Mouse (Mus musculus) left cerebral cortex, adult 2 months (tissue): Measurements from ENCODE around the gene Gnaz. TPM values are rescaled to one million over a fixed set of nuclear protein-coding genes. Genes with fewer than 3 reads are reported as not detected.

Experiments used
- DNase-seq, 2 experiments: peaks; one replicate each; pipeline ENCODE4 v3.0.0; 2021 to 2022; ENCODE audit warnings: low spot score in 2 of 2, mixed read lengths in 1 of 2; ENCODE audit errors: extremely low spot score in 1 of 2
- H3K27ac ChIP-seq: fragments of 200-600 bp; 2 replicates; pipeline ENCODE4 v1.8.1; 2022
- H3K4me3 ChIP-seq: fragments of 200-600 bp; 2 replicates; pipeline ENCODE4 v1.8.1; 2022
- CTCF ChIP-seq: fragments of 200-600 bp; IDR thresholded peaks from 2 replicates; pipeline ENCODE4 v1.8.1; 2022; ENCODE audit warnings: antibody characterized with exemption, mild to moderate bottlenecking, moderate library complexity
- intact Hi-C: fragments of 180-260 bp; cut with DNase I; formaldehyde crosslinking; loops from one replicate; pipeline ENCODE4 v1.15.1; 2025
- long read RNA-seq, 2 experiments: library from polyadenylated mRNA; stranded (forward); transcript quantifications; one replicate each; pipeline ENCODE4 v2.0.0; 2021; ENCODE audit warnings: borderline mapping rate in 2 of 2
- total RNA-seq, 2 experiments: library from RNA; stranded (reverse); gene quantifications; 2 replicates each; pipeline ENCODE4 v1.2.3; 2021

Gene Gnaz
- total RNA-seq = 100 to 1,000 TPM; 114 to 124 TPM
- long read RNA-seq, experiment 1, transcript Gnaz-201 (4 exons, 3,519 nt) = major isoform, 55 of 147 reads
- long read RNA-seq, experiment 1, transcript Gnaz-202 (2 exons, 3,331 nt) = minor isoform, 12 of 147 reads
- long read RNA-seq, experiment 1, partial matches to known transcripts = 5 of 147 reads
- long read RNA-seq, experiment 1, other reads (novel, unspliced or antisense) = 75 of 147 reads
- long read RNA-seq, experiment 2, transcript Gnaz-202 (2 exons, 3,331 nt) = minor isoform, 14 of 118 reads
- long read RNA-seq, experiment 2, transcript Gnaz-201 (4 exons, 3,519 nt) = major isoform, 40 of 118 reads
- long read RNA-seq, experiment 2, partial matches to known transcripts = 0 of 118 reads
- long read RNA-seq, experiment 2, other reads (novel, unspliced or antisense) = 64 of 118 reads

- peak within 1 kb of the TSS; percentile 73 for H3K4me3 ChIP-seq
- peak; percentile 99 for DNase-seq
- intact Hi-C loops = loop anchor here (2.0 to 5.0 kb wide), 2 partner anchors 14 to 40 kb away; no protein-coding TSS in a partner anchor
- TF ChIP-seq CTCF = peak; percentile 71
- peak within 1 kb of the TSS; percentile 88 for H3K27ac ChIP-seq
Measured at GRCm38 (mm10) chr10:74966850-74967451, at the start of gene Gnaz. Gene Gnaz, plus strand, starts transcription at chr10:74967177.

- H3K27ac ChIP-seq = no peak overlapping the region
- no peak for TF ChIP-seq CTCF
- no peak overlapping the region for H3K4me3 ChIP-seq
- intact Hi-C loops = no loop called here
- no peak for DNase-seq
Measured at GRCm38 (mm10) chr10:74919277-74919676, 47.7 kb upstream of the Gnaz start.

- H3K4me3 ChIP-seq = no peak overlapping the region
- peak; percentile 51 to 76 for DNase-seq
- intact Hi-C loops = loop anchor here (5.0 kb wide), 1 partner anchor 231 kb away; no protein-coding TSS in a partner anchor
- no peak overlapping the region for H3K27ac ChIP-seq
- peak; percentile 83 for TF ChIP-seq CTCF
Measured at GRCm38 (mm10) chr10:74920853-74921567, 46.0 kb upstream of the Gnaz start.

- no peak for DNase-seq
- no peak overlapping the region for H3K27ac ChIP-seq
- TF ChIP-seq CTCF = no peak
- intact Hi-C loops = loop anchor here (5.0 kb wide), 1 partner anchor 231 kb away; no protein-coding TSS in a partner anchor
- no peak overlapping the region for H3K4me3 ChIP-seq
Measured at GRCm38 (mm10) chr10:74921614-74922013, 45.4 kb upstream of the Gnaz start.

GRCm38 (mm10) chr10:74922763-74923162, 44.2 kb upstream of the Gnaz start:
- TF ChIP-seq CTCF = peak; percentile 71
- Histone ChIP-seq H3K4me3 (no peak overlapping the region), H3K27ac (no peak overlapping the region)
- intact Hi-C loops = loop anchor here (5.0 kb wide), 1 partner anchor 230 kb away; no protein-coding TSS in a partner anchor
- DNase-seq = peak; percentile 64 to 69

GRCm38 (mm10) chr10:74924274-74924673, 42.7 kb upstream of the Gnaz start:
- H3K4me3 ChIP-seq = no peak overlapping the region
- intact Hi-C loops = loop anchor here (1.0 to 5.0 kb wide), 2 partner anchors 29 to 228 kb away; no protein-coding TSS in a partner anchor
- H3K27ac ChIP-seq = no peak overlapping the region
- no peak for TF ChIP-seq CTCF
- peak in 1 of 2 experiments; percentile 10 for DNase-seq

- intact Hi-C loops = no loop called here
- H3K27ac ChIP-seq = no peak overlapping the region
- peak overlapping the region; percentile 22; the same call in 1 of the 2 replicates for H3K4me3 ChIP-seq
- DNase-seq = peak; percentile 76 to 79
- TF ChIP-seq CTCF = peak; percentile 63
Measured at GRCm38 (mm10) chr10:74925324-74925723, 41.7 kb upstream of the Gnaz start.

- Histone ChIP-seq H3K27ac (no peak overlapping the region), H3K4me3 (no peak overlapping the region)
- no peak for DNase-seq
- no peak for TF ChIP-seq CTCF
- intact Hi-C loops = no loop called here
Measured at GRCm38 (mm10) chr10:74928276-74928675, 38.7 kb upstream of the Gnaz start.

GRCm38 (mm10) chr10:74929578-74929977, 37.4 kb upstream of the Gnaz start:
- H3K4me3 ChIP-seq = no peak overlapping the region
- no peak overlapping the region for H3K27ac ChIP-seq
- TF ChIP-seq CTCF = peak; percentile 30
- intact Hi-C loops = no loop called here
- DNase-seq = peak in 1 of 2 experiments; percentile 11

GRCm38 (mm10) chr10:74930541-74930940, 36.4 kb upstream of the Gnaz start:
- no peak for DNase-seq
- Histone ChIP-seq H3K27ac (no peak overlapping the region), H3K4me3 (no peak overlapping the region)
- intact Hi-C loops = no loop called here
- TF ChIP-seq CTCF = no peak; the same call in none of the 2 replicates

- intact Hi-C loops = no loop called here
- H3K27ac ChIP-seq = no peak overlapping the region
- no peak for TF ChIP-seq CTCF
- DNase-seq = no peak
- no peak overlapping the region for H3K4me3 ChIP-seq
Measured at GRCm38 (mm10) chr10:74931631-74932030, 35.3 kb upstream of the Gnaz start.
